Mouse (Mus musculus) small intestine, adult 2 months (tissue): Measurements from ENCODE around the gene Sik3.

Source experiments
- CTCF ChIP-seq: fragments of 200-500 bp; IDR thresholded peaks from 2 replicates; pipeline ENCODE4 v1.5.1; 2012; ENCODE audit warnings: low read depth, mild to moderate bottlenecking, control low read depth, inconsistent platforms, low read length, moderate library complexity, mixed read lengths; ENCODE audit not compliant: insufficient replicate concordance, insufficient read length; ENCODE audit errors: extremely low read depth
- POLR2A ChIP-seq: fragments of 200-500 bp; IDR thresholded peaks from 2 replicates; pipeline ENCODE4 v1.6.1; 2012; ENCODE audit warnings: low read depth, mild to moderate bottlenecking, control low read depth, inconsistent platforms, low read length, moderate library complexity

DNA sequence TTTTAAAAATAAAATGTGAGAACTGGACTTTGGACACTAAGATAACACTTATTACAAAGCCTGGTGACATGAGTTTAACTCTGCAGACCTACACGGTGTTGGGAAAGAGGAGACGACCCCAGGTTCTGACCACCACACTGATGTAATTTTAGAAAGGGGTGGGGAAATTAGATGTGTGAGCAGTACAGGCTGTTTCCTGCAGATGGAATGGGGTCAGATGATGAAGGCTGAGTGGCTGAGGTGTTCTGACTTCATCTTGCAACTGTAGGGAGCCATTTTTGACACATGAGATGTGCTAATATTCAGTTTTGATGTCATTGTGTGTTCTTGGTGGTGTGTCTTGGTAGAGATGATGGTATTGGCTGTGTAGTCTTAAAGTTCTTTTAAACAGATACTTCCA, 28.6 kb downstream of the Sik3 start:
- TF ChIP-seq CTCF, result no peak
- no peak for TF ChIP-seq POLR2A
